Mouse (Mus musculus) right cerebral cortex, adult 18-20 months (tissue): ENCODE results near the gene Ssh2.
"Not testable (repeated sequence)": the region's sequence is repeated elsewhere in the genome, so short reads cannot be mapped to it uniquely, and the experiment has no call there.

ENCODE experiments used
- DNase-seq: peaks from one replicate; pipeline ENCODE4 v3.0.0; 2022; ENCODE audit warnings: mixed read lengths

The Ssh2 gene

DNA sequence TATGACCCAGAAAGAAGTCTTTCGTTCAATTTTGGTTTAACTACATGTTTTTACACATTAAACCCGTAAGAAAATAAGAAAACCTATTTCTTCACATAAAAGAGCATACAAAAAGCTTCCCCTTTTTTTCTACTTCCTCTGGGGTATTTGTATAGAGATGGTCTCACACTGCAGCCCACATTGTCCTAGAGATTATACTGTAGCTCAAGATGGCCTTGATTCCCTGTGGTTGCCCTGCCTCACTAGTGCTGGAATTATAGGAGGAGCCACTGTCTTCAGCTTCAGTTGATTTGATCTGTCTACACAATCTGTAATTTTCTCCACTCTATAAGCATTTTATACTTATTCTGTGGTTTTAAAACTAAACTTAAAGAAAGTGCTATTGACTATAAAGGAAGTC lies 15.4 kb downstream of the Ssh2 start:
- DNase-seq = no peak

DNA sequence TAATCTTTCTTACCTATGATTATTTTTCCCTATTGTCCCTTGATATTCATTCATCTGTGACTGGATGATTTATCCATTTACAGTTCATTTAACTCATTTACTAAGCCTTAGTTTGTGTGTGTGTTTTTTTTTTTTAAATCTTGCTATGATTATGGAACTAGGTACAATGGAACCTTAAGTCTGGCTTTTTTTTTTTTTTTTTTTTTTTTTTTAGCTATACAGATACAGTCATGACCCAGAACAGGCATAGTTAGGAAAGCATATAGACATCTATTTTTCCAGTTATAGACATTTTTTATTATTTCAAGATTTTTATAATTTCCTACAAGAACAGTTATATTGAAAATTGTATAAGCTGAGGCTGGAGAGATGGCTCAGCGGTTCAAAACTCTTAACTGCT lies 19.2 kb downstream of the Ssh2 start:
- DNase-seq = no peak

DNA sequence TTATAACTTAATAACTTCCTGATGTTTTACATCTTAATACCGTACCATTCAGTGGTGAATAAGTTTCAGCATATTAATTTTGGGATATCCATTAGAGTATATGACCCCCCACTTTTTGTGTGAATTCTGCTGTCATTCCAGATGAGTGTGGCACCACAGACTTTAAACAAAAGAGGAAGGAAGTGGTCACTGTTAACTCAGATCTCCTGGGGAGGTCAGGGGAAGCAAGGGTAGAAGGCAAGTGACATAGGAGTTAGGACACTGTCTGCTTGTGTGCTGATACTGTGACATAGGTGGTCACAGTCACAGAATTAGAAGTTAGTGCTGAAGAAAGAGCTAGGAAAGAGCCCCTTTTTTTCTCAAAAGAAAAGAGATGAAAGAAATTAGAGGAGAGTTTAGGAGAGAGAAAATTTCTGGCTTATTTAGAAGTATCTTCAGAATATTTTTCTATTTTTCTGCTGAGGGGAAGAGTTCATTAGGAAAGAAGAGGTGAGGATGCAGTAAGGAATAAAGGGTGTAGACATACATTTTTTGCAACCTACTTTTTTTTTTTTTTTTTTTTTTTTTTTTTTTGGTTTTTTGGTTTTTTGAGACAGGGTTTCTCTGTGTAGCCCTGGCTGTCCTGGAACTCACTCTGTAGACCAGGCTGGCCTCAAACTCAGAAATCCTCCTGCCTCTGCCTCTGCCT lies 23.7 kb downstream of the Ssh2 start:
- DNase-seq = no peak

DNA sequence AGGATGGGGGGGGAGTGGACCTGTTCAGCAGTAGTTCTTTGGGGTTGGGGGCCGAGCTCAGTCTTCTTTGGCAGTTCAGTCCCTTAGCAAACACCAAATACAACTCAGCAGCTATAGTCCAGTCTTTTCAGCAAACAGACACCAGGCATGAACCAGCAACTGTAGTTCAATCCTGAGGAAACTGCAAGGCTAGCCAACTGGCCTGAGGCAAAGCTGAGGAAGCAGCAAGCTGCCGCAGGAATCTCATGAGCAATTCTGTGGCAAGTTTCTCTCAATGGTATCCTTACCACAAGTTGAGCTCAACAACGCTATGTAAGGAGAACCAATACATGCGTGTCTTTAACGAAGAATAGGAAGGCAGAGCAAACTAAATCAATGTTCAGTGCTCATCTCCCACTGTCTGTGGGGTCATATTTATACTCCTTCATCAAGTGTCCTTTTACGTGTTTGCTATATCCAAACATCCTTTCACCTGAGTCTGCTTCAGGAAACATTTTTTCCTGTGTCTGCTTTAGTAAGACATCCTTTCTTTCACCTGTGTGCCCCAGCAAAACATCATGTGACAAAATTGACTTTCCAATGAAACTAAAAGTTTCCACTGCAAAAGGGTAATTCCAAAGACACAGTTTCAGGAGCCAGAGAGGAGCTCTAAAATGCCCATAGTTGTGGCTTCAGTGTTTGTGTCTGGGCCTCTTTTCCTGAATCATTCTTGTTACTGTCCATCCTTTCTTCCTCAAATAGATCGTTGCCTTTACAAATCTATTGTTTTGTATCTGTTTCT lies 24.6 kb downstream of the Ssh2 start:
- DNase-seq = no peak

DNA sequence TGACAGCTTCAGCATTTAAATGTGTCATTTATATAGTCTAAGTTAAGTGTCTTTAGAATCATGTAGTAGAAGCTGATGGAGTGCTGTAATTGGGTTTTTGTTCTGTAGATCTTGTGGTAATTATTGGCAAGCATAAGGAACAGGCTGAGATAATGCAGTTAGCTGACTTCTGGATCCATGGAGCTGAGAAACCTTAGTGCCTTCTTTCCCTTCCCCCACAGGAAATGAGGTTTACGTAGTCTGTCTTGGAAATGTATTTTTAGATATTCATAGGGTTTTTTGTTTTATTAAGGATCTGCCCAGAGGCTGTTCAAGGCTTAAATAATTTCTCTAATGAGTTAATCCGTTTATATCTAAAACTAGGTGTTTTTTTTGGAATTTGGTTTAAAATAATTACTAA lies 26.8 kb downstream of the Ssh2 start:
- no peak for DNase-seq

DNA sequence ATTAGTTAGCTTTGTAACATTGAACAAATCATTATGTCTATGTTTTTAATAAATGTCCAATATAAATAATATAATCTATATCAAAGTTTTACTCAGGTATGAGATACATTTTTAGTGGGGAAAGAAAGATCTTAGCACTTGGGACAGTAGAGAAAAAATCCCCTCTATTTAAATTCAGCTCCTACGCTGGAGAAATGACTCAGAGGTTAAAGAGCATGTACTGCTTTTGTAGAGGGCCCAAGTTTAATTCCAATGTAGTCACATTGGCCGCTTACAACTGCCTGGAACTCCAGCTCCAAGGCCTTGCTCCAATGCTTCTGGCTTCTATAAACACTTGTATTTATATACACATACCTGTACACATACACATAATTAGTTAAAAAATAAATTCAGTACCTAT lies 36.7 kb downstream of the Ssh2 start:
- DNase-seq = no peak

DNA sequence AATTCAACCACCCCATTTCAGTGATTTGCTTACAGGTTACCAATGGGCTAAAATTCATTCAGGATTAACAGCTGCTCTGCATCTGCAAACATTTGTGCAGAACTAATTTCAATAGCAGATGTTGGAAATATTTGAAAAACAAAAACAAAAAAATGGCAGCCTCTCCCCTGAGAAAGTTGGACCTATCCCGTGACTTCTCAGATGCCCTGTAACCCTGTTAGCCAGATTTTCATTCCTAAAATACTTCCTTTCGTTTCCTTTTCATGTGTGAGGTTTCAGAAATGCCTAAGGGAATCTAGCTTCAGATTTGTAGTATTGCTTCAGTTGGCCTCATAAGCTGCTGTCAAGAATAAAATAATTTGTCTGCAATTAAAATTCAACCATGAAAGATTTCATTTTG lies 43.4 kb downstream of the Ssh2 start:
- DNase-seq = no peak

DNA sequence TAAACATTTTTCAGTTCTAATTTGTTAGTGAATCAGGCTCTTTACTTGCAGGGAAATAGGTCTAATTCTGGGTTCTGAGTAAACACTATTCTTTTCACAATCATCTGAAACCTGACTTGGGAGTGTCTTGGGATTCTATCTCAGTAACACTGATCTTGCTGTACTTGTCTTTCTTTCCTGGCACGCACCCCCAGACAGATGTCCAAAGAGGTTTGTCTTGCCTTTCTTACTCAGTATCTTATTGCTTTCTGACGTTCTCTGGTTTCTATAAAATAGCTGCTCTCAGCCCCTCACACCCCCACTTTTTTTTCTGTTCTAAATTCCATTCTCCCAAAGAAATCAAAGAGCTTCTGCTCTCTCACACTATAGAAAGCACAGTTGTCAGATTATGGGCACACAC lies 51.3 kb downstream of the Ssh2 start:
- peak; percentile 49 for DNase-seq

DNA sequence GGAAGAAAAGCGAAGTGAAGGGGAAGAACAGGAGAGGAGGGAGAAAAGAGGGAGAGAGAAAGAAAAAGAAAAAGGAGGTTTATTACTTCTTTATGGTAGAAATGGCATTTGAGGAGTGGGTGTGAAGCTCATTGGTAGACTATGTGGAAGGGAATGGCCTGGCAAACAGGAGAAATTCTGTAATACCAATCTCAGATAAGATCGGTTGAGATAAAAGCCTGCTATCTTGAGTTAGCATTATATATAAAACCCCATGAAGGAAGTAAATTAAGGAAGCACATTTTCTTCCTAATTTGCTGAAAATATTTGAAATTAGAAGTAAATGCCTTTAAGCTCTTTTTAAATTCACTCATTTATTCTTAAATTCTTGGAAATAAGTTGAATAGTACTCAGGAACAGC lies 59.9 kb downstream of the Ssh2 start:
- no peak for DNase-seq

DNA sequence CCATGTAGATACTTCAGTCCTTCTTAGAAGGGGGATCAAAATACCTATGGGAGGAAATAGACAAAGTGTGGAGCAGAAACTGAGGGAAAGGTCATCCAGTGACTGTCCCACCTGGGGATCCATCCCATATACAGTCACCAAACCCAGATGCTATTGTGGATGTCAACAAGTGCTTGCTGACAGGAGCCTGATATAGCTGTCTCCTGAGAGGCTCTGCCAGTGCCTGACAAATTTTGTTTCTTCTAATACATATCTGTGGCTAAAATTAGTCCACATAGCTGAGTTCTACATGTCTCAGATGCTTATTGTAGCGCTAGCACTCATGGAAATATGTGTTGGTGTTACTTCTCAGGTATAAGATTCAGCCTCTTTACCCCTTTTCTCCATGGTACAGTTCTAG lies 62.5 kb downstream of the Ssh2 start:
- not testable (repeated sequence) for DNase-seq

DNA sequence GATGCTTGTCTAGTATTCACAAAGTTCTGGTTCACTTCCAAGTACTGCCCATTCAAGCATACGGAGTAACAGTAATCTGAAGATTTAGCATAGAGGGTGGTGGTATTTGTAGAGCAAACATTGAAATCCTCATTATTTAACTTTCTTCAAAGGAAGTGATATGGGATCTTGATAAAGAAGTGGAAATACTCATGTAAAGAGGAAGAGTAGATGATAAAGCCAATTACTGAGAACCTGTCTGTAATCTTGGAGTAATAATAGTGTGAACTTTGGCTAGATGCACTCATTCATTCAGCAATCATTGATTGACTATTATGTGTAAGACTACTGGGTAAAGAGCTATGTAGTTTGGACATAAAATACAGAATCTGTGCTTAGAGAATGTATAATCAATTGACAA lies 64.1 kb downstream of the Ssh2 start:
- DNase-seq = no peak

DNA sequence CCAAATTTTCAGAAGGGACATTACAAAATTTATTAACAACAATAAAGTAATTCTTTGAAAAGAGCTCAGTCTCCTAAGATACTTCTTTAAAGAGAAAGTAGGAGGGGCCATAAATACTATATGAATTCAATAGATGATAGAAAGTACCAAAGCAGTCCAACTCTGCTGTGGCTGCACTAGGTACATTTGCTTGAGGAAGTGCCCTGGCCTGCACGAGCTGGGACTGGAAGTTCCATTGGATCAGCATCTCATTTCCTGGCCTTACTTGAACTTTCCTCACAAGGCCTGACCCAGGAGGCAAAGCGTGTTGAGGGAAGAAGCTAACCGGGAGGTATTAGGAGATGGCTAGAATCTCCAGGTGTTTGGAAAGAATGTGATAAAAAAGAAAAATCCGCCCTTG lies 75.4 kb downstream of the Ssh2 start:
- DNase-seq = no peak

DNA sequence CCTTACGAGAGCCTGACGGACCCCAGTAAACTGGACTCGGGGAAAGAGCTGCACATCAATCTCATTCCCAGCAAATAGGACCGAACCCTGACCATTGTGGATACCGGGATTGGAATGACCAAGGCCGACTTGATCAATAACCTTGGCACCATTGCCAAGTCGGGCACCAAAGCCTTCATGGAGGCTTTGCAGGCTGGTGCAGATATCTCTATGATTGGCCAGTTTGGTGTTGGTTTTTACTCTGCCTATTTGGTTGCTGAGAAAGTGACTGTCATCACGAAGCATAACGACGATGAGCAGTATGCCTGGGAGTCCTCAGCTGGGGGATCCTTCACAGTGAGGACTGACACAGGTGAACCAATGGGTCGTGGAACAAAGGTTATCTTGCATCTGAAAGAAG lies 77.6 kb downstream of the Ssh2 start:
- DNase-seq = not testable (repeated sequence)

DNA sequence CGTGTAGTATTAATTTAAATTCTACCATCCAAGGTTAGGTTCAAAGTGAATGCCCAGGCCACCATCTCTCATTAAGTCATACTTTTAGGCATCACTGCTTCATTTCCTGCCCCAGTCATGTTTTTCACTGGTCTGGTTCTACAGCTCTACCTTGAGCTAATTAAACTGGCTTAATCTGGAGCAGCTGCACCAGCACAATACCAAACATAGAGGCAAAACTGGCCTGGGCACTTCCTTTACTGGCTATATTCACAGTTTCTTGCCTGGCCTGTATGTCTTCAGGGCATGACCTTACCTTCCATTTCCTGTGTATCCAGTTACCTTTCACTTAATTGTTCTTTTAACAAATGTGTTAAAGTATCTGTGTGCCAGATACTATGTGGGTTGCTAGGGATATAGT lies 81.2 kb downstream of the Ssh2 start:
- no peak for DNase-seq

DNA sequence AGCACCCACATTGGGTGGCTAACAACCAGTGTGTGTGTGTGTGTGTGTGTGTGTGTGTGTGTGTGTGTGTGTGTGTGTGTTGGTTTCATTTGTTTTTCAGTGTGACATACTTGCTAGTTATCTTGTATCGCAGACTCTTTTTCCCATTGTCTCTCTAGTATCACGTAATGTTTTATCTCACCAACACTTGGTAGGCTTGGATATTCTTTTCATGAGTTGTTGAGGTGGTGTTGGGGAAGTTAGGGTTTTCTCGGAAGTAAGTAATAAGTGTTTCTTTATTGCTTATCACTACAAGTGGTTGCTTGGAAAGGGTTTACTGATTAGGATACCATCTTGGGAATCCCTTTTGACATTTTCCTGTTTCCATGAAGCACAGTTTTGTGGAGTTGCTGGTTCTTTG lies 91.1 kb downstream of the Ssh2 start:
- DNase-seq = no peak

DNA sequence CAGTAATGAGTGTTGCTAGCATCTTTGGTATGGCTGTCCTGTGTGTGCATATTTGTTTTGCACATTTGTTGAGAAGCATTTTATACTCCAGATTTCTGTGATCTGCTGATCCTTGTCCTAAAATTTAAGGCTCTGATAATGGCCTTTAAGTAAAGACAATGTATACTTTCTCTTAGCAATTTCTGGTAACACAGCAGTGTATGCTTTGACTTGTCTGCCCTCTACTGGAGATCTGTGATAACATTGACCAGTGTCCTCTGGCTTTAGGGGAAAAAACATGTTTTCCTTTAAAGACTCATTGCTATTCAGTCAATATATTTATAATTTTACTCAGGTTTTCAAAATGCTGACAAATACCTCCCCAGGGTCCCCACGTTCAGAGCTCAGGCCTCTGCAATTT lies 92.4 kb downstream of the Ssh2 start:
- DNase-seq = peak; percentile 29

DNA sequence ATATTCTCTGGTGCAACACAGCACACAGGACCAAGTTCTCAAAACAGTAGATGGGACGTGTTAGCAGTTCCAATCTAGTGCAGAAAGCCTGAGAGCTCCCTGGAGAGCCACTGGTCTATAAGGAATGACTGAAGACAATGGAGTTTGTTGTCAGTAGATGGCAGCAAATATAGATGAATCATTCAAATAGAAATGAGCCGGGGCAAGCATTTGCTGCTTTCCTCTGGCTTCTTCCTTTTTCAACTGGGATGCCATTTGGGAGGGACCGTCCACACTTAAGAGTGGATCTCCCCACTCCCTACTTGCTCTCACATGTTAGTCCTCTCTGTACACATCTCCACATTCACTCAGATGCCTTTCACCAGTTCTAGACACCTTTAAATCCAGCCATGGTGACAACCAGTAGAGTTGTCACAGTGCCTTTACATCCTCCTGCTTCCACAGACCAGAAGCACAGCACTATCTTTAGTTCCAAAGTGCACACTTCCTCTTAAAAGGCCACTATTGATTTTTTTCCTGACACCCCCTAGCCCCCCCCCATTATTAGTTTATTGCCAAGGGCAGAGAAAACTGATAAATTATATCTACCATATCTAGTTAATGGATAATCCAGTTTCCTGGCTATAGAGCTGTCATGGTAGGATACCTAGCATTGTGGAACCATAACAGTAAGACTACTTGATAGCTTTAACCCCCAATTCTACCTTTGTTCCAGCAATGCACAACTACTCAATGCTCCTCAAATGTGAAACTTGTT lies 101.8 kb downstream of the Ssh2 start:
- no peak for DNase-seq

DNA sequence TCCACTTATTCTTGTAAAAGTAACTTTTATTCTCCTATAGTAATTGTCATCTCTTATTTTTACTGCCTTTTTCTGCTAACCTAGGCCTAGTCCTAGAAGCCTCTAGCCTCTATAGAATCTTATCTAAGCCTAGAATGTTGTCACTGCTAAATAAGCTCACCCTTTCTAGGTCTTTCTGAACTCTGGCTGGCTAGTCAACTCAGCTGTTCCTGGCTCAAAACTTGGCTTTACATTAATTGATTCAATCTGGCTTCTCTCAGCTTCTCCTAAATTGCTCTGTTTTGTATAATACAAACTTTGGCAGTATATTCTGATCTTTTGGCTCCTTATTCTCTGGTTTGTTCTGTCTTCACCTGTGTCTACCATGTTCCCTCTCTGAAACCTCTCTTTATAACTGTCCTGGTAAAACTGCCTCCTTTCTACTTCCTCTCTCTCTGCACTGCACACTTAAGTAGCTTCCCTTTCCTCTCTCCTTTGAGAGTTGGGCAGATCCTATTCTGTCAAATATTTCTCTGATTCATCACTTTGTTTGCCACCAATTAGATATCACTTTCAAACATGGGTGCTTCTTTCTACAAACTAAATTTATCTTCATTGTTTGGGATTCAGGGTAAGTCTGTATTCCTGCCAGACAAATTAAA lies 102.5 kb downstream of the Ssh2 start:
- no peak for DNase-seq

DNA sequence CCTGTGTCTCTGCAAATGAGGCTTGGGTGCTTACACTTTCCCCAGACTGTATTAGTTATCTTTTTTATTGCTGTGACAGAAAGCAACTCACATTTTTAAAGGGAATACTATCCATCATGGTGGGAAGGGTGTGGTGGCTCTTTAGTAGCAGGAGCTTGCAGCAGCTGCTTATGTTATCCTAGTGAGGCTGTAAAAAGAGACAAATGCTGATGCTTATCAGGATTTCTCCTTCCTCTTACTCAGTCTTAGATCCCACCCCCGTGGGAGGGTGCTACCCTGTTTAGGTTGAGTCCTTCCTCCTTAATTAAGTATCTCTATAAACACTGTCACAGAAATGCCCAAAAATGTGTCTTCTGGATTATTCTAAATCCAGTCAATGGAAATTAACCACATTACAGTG lies 105.1 kb downstream of the Ssh2 start:
- DNase-seq = no peak

DNA sequence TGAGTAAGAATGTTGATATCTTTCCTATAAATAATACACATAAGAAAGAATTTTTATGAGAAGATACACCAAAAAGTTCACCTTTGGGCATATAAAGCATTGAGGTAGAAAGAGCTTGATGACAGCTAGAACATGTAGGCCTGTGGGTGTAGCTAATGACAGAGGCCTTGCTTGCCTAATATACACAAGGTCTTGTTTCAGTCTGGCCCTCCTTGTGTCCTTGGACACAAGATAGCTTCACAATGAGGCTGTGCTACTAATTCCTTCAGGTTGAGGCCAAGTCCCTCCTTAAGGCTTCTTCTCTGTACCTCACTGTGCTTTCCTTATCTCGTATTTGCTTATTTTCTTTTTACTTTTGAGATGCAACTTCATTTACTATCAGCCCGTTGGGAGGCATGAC lies 114.4 kb downstream of the Ssh2 start:
- DNase-seq = no peak

DNA sequence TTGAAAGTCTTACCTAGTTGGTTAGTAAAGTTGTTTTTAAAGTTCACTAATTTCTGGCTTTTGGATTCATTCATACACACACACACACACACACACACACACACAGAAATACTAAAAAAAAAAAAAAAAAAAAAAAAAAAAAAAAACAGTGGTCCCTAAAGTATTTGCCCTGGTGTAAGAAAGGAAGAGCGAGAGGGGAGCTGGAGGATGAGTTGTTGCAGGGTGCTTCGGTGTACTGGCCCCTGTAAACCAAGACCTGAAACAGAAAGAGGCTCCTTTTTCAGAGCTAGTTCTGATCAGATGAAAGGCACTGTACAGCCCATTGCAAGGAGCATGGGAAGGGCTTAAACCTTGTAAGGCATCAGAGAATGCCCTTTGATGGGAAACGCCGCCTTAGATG lies 131.2 kb downstream of the Ssh2 start:
- DNase-seq = no peak

DNA sequence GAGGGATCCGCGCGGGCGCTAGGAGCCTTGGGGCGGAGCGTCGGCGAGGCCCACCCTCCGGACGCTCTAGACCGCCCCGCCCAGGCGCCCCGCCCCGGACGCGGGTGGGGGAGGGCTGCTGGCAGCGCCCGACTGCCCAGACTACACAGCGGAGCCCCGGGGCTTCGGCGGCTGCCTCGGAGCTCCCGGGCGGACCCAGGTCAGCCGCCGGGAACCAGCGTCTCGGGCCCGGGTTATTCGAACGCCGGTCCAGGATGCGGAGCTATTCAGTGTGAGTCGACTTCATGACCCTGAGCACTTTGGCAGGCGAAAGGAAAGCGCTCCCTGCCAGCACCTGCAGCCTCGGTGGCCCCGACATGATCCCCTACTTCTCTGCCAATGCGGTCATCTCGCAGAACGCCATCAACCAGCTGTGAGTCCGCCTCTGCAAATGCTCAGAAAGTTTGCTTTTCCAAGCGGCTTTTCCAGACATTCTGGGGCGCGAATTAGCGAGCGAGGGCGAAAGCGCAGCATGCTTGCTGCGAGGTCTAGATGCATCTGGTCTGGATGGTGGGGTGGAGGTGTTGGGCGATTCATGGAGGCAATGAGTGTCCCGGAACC lies 132.2 kb downstream of the Ssh2 start:
- peak; percentile 80 for DNase-seq

DNA sequence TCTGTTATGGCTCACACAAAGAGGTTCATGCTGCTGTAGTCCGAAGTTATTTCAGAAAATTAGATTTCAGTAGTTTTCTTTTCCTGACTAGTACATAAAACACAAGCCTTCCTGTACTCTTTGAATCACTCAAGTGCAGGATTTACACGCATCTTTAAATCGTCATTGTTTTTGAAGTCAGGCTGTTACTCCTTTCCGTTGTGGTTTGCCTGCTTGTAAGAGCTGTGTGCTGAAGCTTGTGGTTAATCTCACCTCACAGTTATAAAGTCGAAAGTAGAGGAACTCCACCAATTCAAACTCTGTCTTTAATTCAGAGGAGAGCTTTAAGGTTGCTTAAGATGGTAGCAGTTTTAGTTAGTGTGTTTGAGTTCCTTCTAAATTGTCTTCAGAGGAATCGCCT lies 132.9 kb downstream of the Ssh2 start:
- no peak for DNase-seq
